Comparison of ENCODE assay signal across 29 mouse cellular contexts in the genomic region with DNA sequence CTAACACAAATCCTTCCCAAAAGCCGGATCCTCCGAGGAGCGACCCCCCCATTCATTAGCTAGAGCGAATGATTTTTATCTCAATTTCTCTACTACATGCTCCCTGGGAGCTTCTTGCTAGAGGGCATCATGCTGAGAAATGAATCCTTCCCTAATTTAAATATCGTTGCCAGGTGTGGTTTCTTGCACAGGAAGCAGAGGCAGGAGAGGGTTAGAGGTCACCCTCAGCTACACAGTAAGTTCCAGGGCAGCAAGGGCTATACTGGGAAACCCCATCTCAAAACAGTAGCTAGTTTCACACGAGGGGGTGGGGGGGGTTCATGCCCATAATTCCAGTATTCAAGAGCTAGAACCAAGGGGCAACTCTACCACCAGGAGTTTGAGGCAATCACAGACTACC. TPM values are rescaled to one million over a fixed set of nuclear protein-coding genes. Genes with fewer than 3 reads are reported as not detected.
DNase-seq lines count a peak whose midpoint lies in the region; ATAC-seq and TF ChIP-seq lines count a peak whose summit lies in the region.
"Had no signal": no experiment of that assay in that cellular context is flagged by ENCODE, and none has a peak within 500 bp of the region (broad histone marks: within the 10 kb centered on the region; RNA-seq: fewer than 3 reads in every experiment).

No protein-coding gene starts in this region.

- no peak overlapping the region for H3K4me3 ChIP-seq in liver, embryonic 12.5 days
- H3K4me3 ChIP-seq in liver, postnatal 0 days (ENCODE audit: low read depth, low read length), result no peak overlapping the region
- H3K4me3 ChIP-seq in ES-E14 (ENCODE audit: insufficient read depth in 1 of 2, low read depth in 1 of 2, low read length in 2 of 2, poor library complexity in 1 of 2, severe bottlenecking in 1 of 2), result no peak overlapping the region
- no peak overlapping the region for H3K4me3 ChIP-seq in intestine, embryonic 15.5 days (replicated peaks)
- H3K4me3 ChIP-seq: embryonic facial prominence, embryonic 13.5 days; forebrain, embryonic 10.5 days; liver, embryonic 13.5 days; midbrain, embryonic 13.5 days; neural tube, embryonic 15.5 days had no signal

- 71% methylated on average over 6 of the region's 6 CpGs for WGBS in liver, embryonic 12.5 days (ENCODE audit: insufficient replicate concordance)
- 76% methylated on average over 6 of the region's 6 CpGs for whole genome bisulfite sequencing in liver, postnatal 0 days (ENCODE audit: insufficient replicate concordance)
- WGBS in intestine, embryonic 15.5 days, result 86% methylated on average over 6 of the region's 6 CpGs

- ATAC-seq in liver, embryonic 12.5 days, result no peak
- ATAC-seq in liver, postnatal 0 days, result no peak
- ATAC-seq in CD4-positive, CD25-positive, alpha-beta regulatory T cell, adult 4 months, result peak; percentile 82
- ATAC-seq in inflammation-experienced regulatory T-cells, adult 6 months, result peak; percentile 72
- no peak for ATAC-seq in intestine, embryonic 15.5 days
- ATAC-seq: forebrain, embryonic 16.5 days; midbrain, embryonic 13.5 days had no signal

- TF ChIP-seq CTCF in liver, postnatal 0 days (IDR thresholded peaks at IDR 0.05; ENCODE audit: low read depth), result no peak

- H3K36me3 ChIP-seq in liver, embryonic 12.5 days, result peaks cover 98% of the 10 kb centered on the region
- peaks cover 63% of the 10 kb centered on the region for H3K36me3 ChIP-seq in liver, postnatal 0 days (replicated peaks; ENCODE audit: insufficient read depth, low read length)
- peaks cover 22% of the 10 kb centered on the region for H3K36me3 ChIP-seq in ES-E14 (ENCODE audit: control insufficient read depth, insufficient read depth, low read length, poor library complexity, severe bottlenecking)
- peaks cover 16% of the 10 kb centered on the region for H3K36me3 ChIP-seq in intestine, embryonic 15.5 days

- no peak for TF ChIP-seq EP300 in liver, postnatal 0 days (IDR thresholded peaks at IDR 0.05; ENCODE audit: low read depth)

- H3K9me3 ChIP-seq in liver, embryonic 12.5 days (replicated peaks), result no peaks in the 10 kb centered on the region
- no peaks in the 10 kb centered on the region for H3K9me3 ChIP-seq in liver, postnatal 0 days (ENCODE audit: low read length)
- H3K9me3 ChIP-seq in ES-E14 (ENCODE audit: control insufficient read depth, insufficient read depth, low read depth, low read length), result no peaks in the 10 kb centered on the region
- H3K9me3 ChIP-seq in intestine, embryonic 15.5 days, result no peaks in the 10 kb centered on the region
- H3K9me3 ChIP-seq: embryonic facial prominence, embryonic 13.5 days; forebrain, embryonic 10.5 days; liver, embryonic 13.5 days; midbrain, embryonic 13.5 days; neural tube, embryonic 15.5 days had no signal

- no peak overlapping the region for H3K27ac ChIP-seq in liver, embryonic 12.5 days
- no peak overlapping the region for H3K27ac ChIP-seq in liver, postnatal 0 days (ENCODE audit: low read depth)
- peak overlapping the region; percentile 5; the same call in 1 of the 2 replicates for H3K27ac ChIP-seq in ES-E14 (ENCODE audit: insufficient read depth, low read depth, low read length, poor library complexity, severe bottlenecking)
- H3K27ac ChIP-seq in intestine, embryonic 15.5 days, result no peak overlapping the region
- H3K27ac ChIP-seq: embryonic facial prominence, embryonic 13.5 days; forebrain, embryonic 10.5 days; hindbrain, embryonic 14.5 days; liver, embryonic 13.5 days; macrophage; midbrain, embryonic 13.5 days; neural tube, embryonic 15.5 days had no signal

- in situ Hi-C loops in ES-E14 (cut with MboI; ENCODE audit: low sequenced_read_pairs in 2 of 2, unreplicated experiment in 2 of 2), result no loop called here

- H3K27me3 ChIP-seq in liver, embryonic 12.5 days (replicated peaks), result no peaks in the 10 kb centered on the region
- H3K27me3 ChIP-seq in liver, postnatal 0 days (ENCODE audit: insufficient read depth, low read length), result no peaks in the 10 kb centered on the region
- H3K27me3 ChIP-seq in intestine, embryonic 15.5 days (replicated peaks), result no peaks in the 10 kb centered on the region
- H3K27me3 ChIP-seq: embryonic facial prominence, embryonic 13.5 days; liver, embryonic 13.5 days; midbrain, embryonic 13.5 days; neural tube, embryonic 15.5 days had no signal

- no peak overlapping the region for H3K4me2 ChIP-seq in liver, embryonic 12.5 days
- no peak overlapping the region for H3K4me2 ChIP-seq in liver, postnatal 0 days (ENCODE audit: low read depth, low read length)
- no peak overlapping the region for H3K4me2 ChIP-seq in intestine, embryonic 15.5 days (replicated peaks)
- H3K4me2 ChIP-seq: embryonic facial prominence, embryonic 13.5 days; heart, embryonic 11.5 days; hindbrain, embryonic 14.5 days; liver, embryonic 13.5 days; midbrain, embryonic 13.5 days; neural tube, embryonic 15.5 days had no signal

- H3K9ac ChIP-seq in liver, embryonic 12.5 days, result 0 out of 2 replicates have a peak overlapping the region, but pooled peaks have one; percentile 3
- H3K9ac ChIP-seq in liver, postnatal 0 days (replicated peaks), result no peak overlapping the region
- H3K9ac ChIP-seq in ES-E14 (ENCODE audit: insufficient read depth, low read depth, low read length, poor library complexity, severe bottlenecking), result no peak overlapping the region
- no peak overlapping the region for H3K9ac ChIP-seq in intestine, embryonic 15.5 days
- H3K9ac ChIP-seq: embryonic facial prominence, embryonic 13.5 days; hindbrain, embryonic 14.5 days; liver, embryonic 13.5 days; midbrain, embryonic 13.5 days; neural tube, embryonic 15.5 days had no signal

- no peak for DNase-seq in liver, postnatal 0 days
- no peak for DNase-seq in ES-E14 (ENCODE audit: low read depth, low spot score)
- no peak for DNase-seq in adipocyte (ENCODE audit: low spot score)
- no peak for DNase-seq in frontal cortex, adult 2 months (ENCODE audit: extremely low spot score in 1 of 2, low spot score in 1 of 2)
- DNase-seq: adrenal gland, postnatal 25 days; cerebellum, adult 18-20 months; cerebellum, postnatal 10 days; gastrocnemius, postnatal 10 days; heart, postnatal 4 days; kidney, adult 2 months; layer of hippocampus, postnatal 36 days; left cerebral cortex, postnatal 4 days; liver, embryonic 13.5 days; lung, adult 2 months; lung, postnatal 10 days; spleen, adult 18-20 months; thymus, postnatal 14 days had no signal

- H3K4me1 ChIP-seq in liver, embryonic 12.5 days, result peaks cover 59% of the 10 kb centered on the region
- H3K4me1 ChIP-seq in liver, postnatal 0 days (ENCODE audit: insufficient read depth), result peaks cover 42% of the 10 kb centered on the region
- peaks cover 3 to 22% of the 10 kb centered on the region in 2 experiments; a peak in 3 of 4 replicates for H3K4me1 ChIP-seq in ES-E14 (ENCODE audit: control insufficient read depth in 2 of 2, insufficient read depth in 2 of 2, low read length in 2 of 2, poor library complexity in 1 of 2)
- no peaks in the 10 kb centered on the region for H3K4me1 ChIP-seq in intestine, embryonic 15.5 days (replicated peaks)

TF ChIP-seq in ES-E14, 5 proteins besides CTCF, POLR2A, EP300 and RAD21:
- no peak for TF ChIP-seq MAFK (IDR thresholded peaks at IDR 0.05; ENCODE audit: insufficient read depth, low read depth, low read length)
- no peak for TF ChIP-seq ZC3H11A (IDR thresholded peaks at IDR 0.05; ENCODE audit: borderline replicate concordance, low read depth, low read length)
- no peak for TF ChIP-seq CHD2 (IDR thresholded peaks at IDR 0.05; ENCODE audit: low read depth, low read length)
- no peak for TF ChIP-seq ZNF384 (IDR thresholded peaks at IDR 0.05; ENCODE audit: low read depth, low read length)
- TF ChIP-seq HCFC1 (IDR thresholded peaks at IDR 0.05; ENCODE audit: borderline replicate concordance, insufficient read depth, low read length), result no peak

RNA-seq across cellular contexts. Expression of a gene that starts 7.3 kb away (rescaled TPM):
- 61.4 and 64.5 TPM in 2 replicates for polyA plus RNA-seq in liver, embryonic 12.5 days (2016; fragmentation: Nextera tagmentation; extraction: Ambion mirVana)
- polyA plus RNA-seq in liver, postnatal 0 days (2015; fragmentation: Nextera tagmentation; extraction: Ambion mirVana), result 35.8 and 39.6 TPM in 2 replicates
- polyA plus RNA-seq in CD4-positive, CD25-positive, alpha-beta regulatory T cell, adult 4 months (2017; shearing (Covaris generic)), result 10 to 100 TPM; 27.5 to 30.8 TPM
- 20.4 and 27.7 TPM in 2 replicates for total RNA-seq in ES-E14 (2012; rRNA removed)
- polyA plus RNA-seq in inflammation-experienced regulatory T-cells, adult 6 months (2017; shearing (Covaris generic)), result 10 to 100 TPM; 21.6 to 32.7 (median 25.1) TPM
- polyA plus RNA-seq in frontal cortex, adult 2 months (2012; rRNA removed), result 33.5 and 35.4 TPM in 2 replicates
- 51.6 and 55.0 TPM in 2 replicates for polyA plus RNA-seq in intestine, embryonic 15.5 days (2015; fragmentation: Nextera tagmentation; extraction: Ambion mirVana)

RNA-seq across cellular contexts. Expression of a gene that starts 32.5 kb away (rescaled TPM):
- 48.7 and 50.2 TPM in 2 replicates for polyA plus RNA-seq in liver, embryonic 12.5 days (2016; fragmentation: Nextera tagmentation; extraction: Ambion mirVana)
- polyA plus RNA-seq in liver, postnatal 0 days (2015; fragmentation: Nextera tagmentation; extraction: Ambion mirVana), result 8.3 and 10.8 TPM in 2 replicates
- polyA plus RNA-seq in CD4-positive, CD25-positive, alpha-beta regulatory T cell, adult 4 months (2017; shearing (Covaris generic)), result 10 to 100 TPM; 16.0 to 19.6 TPM
- 41.2 and 42.7 TPM in 2 replicates for total RNA-seq in ES-E14 (2012; rRNA removed)
- 10 to 100 TPM; 14.9 to 27.8 (median 18.4) TPM for polyA plus RNA-seq in inflammation-experienced regulatory T-cells, adult 6 months (2017; shearing (Covaris generic))
- polyA plus RNA-seq in frontal cortex, adult 2 months (2012; rRNA removed), result 28.4 and 32.3 TPM in 2 replicates
- 50.1 and 52.2 TPM in 2 replicates for polyA plus RNA-seq in intestine, embryonic 15.5 days (2015; fragmentation: Nextera tagmentation; extraction: Ambion mirVana)

RNA-seq across cellular contexts. Expression of a gene that starts 41.4 kb away (rescaled TPM):
- polyA plus RNA-seq in liver, embryonic 12.5 days (2016; fragmentation: Nextera tagmentation; extraction: Ambion mirVana), result 28.3 and 28.5 TPM in 2 replicates
- polyA plus RNA-seq in liver, postnatal 0 days (2015; fragmentation: Nextera tagmentation; extraction: Ambion mirVana), result 25.6 and 28.6 TPM in 2 replicates
- polyA plus RNA-seq in CD4-positive, CD25-positive, alpha-beta regulatory T cell, adult 4 months (2017; shearing (Covaris generic)), result 10 to 100 TPM; 36.3 to 40.4 TPM
- 24.3 and 27.5 TPM in 2 replicates for total RNA-seq in ES-E14 (2012; rRNA removed)
- 10 to 100 TPM; 24.2 to 34.2 (median 31.8) TPM for polyA plus RNA-seq in inflammation-experienced regulatory T-cells, adult 6 months (2017; shearing (Covaris generic))
- 46.7 and 54.4 TPM in 2 replicates for polyA plus RNA-seq in frontal cortex, adult 2 months (2012; rRNA removed)
- polyA plus RNA-seq in intestine, embryonic 15.5 days (2015; fragmentation: Nextera tagmentation; extraction: Ambion mirVana), result 50.0 and 56.5 TPM in 2 replicates

Comparison
In these comparisons a context has a peak if more than half of its experiments do, and no peak if none do; other contexts are left out.
1. ATAC-seq: peak in CD4-positive, CD25-positive, alpha-beta regulatory T cell, adult 4 months (single experiment) and inflammation-experienced regulatory T-cells, adult 6 months (single experiment); none in liver, embryonic 12.5 days (single experiment), liver, postnatal 0 days (single experiment) and intestine, embryonic 15.5 days (single experiment).